Mouse (Mus musculus) bone marrow macrophage, adult 2 months (primary cell): Measurements from ENCODE around the gene Stx17.

Experiments
- CTCF ChIP-seq: IDR thresholded peaks from 2 replicates; pipeline ENCODE4 v1.5.1; 2012; ENCODE audit warnings: low read depth, mild to moderate bottlenecking, low read length, moderate library complexity
- POLR2A ChIP-seq: IDR thresholded peaks from 2 replicates; pipeline ENCODE4 v1.6.1; 2012; ENCODE audit warnings: mild to moderate bottlenecking, low read depth, low read length, borderline replicate concordance

DNA sequence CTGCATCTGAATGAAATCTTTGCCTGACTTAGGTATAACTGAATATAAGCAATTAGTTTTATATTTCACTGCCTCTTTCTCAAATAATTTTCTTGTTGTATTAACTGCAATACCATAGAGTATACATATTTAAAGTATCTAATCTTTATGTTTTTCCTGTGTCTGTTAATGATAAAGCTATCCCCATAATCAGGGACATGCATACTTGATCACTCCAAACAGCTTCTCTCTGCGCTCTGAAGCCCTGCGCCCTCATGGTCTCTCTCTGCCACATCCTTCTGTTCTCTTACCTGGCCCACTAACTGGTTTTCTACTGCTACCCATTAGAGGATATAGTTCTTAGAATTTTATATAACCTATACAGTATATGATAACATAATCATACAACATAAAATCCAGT lies 24.8 kb downstream of the Stx17 start:
- no peak for TF ChIP-seq CTCF
- TF ChIP-seq POLR2A = no peak
